Mouse (Mus musculus): ENCODE measurements around the gene Magix. TPM values are rescaled to one million over a fixed set of nuclear protein-coding genes. Genes with fewer than 3 reads are reported as not detected.

Gene Magix
- polyA plus RNA-seq, 1 experiment from 2014 or later, result 0.49 TPM

GRCm38 (mm10) chrX:7674284-7675000 lies 6.6 kb downstream of the Magix start:
- peak; percentile 29 for DNase-seq (ENCODE audit: low spot score)

- peak; percentile 54 for DNase-seq (ENCODE audit: low spot score)
Observed at GRCm38 (mm10) chrX:7673578-7674281, 7.3 kb downstream of the Magix start.

- DNase-seq (ENCODE audit: low spot score), result no peak
Observed at GRCm38 (mm10) chrX:7672739-7673138, 8.3 kb downstream of the Magix start.

GRCm38 (mm10) chrX:7670921-7671623 lies 10.0 kb downstream of the Magix start, which contains the start of gene Plp2:
Plp2 (minus strand) TSS chrX:7671390.
- DNase-seq (ENCODE audit: low spot score), result no peak

- DNase-seq (ENCODE audit: low spot score), result peak; percentile 63
Observed at GRCm38 (mm10) chrX:7670390-7670881, 10.6 kb downstream of the Magix start.

- DNase-seq (ENCODE audit: low spot score), result no peak
Observed at GRCm38 (mm10) chrX:7665739-7666502, 15.1 kb downstream of the Magix start.

GRCm38 (mm10) chrX:7664791-7665190 lies 16.3 kb downstream of the Magix start:
- DNase-seq (ENCODE audit: low spot score), result no peak

- DNase-seq (ENCODE audit: low spot score), result no peak
Observed at GRCm38 (mm10) chrX:7662936-7663335, 18.1 kb downstream of the Magix start.

- DNase-seq (ENCODE audit: low spot score), result no peak
Observed at GRCm38 (mm10) chrX:7661086-7661485, 20.0 kb downstream of the Magix start.

- DNase-seq (ENCODE audit: low spot score), result no peak
Observed at GRCm38 (mm10) chrX:7658785-7659589, 22.1 kb downstream of the Magix start.

GRCm38 (mm10) chrX:7658031-7658784 lies 22.8 kb downstream of the Magix start:
- no peak for DNase-seq (ENCODE audit: low spot score)

- DNase-seq (ENCODE audit: low spot score), result peak; percentile 43
Observed at GRCm38 (mm10) chrX:7657221-7657639, 23.8 kb downstream of the Magix start, which contains the start of gene Prickle3. Prickle3 (plus strand) TSS chrX:7657260.

- peak; percentile 90 for DNase-seq (ENCODE audit: low spot score)
Observed at GRCm38 (mm10) chrX:7648671-7649304, 32.3 kb downstream of the Magix start.

- DNase-seq (ENCODE audit: low spot score), result peak; percentile 80
Observed at GRCm38 (mm10) chrX:7645349-7645748, 35.7 kb downstream of the Magix start.

- DNase-seq (ENCODE audit: low spot score), result no peak
Observed at GRCm38 (mm10) chrX:7640785-7641184, 40.3 kb downstream of the Magix start.

- DNase-seq (ENCODE audit: low spot score), result no peak
Observed at GRCm38 (mm10) chrX:7639536-7640325, 41.3 kb downstream of the Magix start.

- peak; percentile 83 for DNase-seq (ENCODE audit: low spot score)
Observed at GRCm38 (mm10) chrX:7638401-7639091, 42.5 kb downstream of the Magix start, which contains the start of gene Syp. Syp (plus strand) TSS chrX:7638471.

Measured in thymus, postnatal 0 days (tissue).